Mouse (Mus musculus) gastrocnemius, postnatal 25 days (tissue): ENCODE data around the gene Aes. TPM values are rescaled to one million over a fixed set of nuclear protein-coding genes. Genes with fewer than 3 reads are reported as not detected.

Experiments used
- DNase-seq: peaks from one replicate; pipeline ENCODE4 v3.0.0; 2022
- total RNA-seq, 2 experiments: library from RNA; stranded (reverse); gene quantifications; 1 replicate in 1 of 2; 2 replicates in 1 of 2; pipeline ENCODE4 v1.2.3; 2021

Aes gene
- total RNA-seq, 2 experiments from 2014 or later: 845 to 891 TPM

DNA sequence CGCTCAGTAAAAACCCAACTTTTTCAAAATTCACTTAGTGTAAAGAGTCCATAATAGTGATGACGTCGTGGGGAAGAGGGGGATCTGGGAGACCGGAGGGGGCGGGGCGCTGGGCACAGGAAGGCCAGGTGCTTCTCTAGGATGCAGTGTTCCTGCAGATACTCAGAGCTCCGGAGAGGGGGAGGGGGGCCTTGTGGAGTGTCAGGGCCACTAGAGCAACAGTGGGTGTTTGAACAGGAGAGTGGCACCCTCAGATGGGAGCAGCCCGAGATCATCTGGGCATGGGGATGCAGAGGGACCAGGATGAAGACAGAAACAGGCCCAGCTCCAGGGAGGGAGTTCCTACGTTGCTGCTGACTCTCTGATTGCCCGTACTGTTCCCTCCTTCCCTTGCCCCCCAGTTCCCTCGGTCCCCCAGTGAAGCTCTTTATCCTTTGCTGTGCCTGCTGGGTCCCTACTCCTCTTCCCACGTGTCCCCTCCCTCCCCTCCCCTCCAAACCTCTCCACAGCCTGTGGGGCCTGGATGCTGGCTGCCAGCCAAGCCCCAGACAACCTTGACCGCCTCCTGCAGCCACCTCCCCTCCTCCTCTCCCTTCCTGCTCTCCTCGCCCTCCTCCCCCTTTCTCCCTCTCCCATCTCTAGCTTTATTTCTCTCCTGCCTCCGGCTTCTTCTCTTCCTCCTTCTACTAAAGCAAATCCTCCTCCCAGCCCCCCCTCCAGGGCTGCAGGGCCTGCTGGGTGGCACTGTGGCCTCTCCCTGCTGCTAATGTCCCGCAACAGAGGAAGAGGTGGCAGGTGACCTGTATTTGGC, 9.3 kb downstream of the Aes start:
- DNase-seq: no peak

DNA sequence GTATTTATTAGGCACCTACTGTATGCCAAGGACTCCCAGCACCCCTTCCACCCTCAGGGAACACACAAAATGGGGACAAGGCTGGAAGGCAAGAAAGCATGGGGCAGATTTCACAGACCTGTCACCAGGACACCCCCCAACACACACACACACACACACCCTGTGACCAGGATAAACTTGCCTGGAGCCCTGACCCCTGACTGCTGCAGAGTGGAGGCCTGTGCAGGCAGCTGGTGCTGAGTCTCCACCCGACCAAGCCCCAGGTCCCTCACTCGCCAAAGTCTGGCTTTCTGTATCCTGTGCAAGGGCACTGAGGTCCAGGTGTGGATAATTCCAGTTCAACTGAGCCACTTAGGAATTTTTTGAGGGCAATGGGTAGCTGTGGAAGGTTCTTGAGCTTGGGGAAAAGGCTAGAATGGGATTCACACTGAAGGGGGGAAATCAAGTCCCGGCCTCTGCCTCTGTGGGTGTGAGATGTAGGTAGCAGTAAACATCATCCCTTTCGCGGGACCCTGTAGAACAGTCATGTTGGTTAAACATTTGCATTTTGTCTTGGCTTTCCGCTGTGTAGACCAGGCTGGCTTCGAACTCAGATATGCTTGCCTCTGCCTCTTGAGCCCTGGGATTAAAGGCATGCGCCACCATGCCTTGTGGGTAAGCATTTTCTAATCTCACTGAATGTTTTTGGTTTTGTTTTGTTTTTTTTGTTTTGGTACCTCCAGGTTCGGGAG, 10.4 kb downstream of the Aes start:
- no peak for DNase-seq

DNA sequence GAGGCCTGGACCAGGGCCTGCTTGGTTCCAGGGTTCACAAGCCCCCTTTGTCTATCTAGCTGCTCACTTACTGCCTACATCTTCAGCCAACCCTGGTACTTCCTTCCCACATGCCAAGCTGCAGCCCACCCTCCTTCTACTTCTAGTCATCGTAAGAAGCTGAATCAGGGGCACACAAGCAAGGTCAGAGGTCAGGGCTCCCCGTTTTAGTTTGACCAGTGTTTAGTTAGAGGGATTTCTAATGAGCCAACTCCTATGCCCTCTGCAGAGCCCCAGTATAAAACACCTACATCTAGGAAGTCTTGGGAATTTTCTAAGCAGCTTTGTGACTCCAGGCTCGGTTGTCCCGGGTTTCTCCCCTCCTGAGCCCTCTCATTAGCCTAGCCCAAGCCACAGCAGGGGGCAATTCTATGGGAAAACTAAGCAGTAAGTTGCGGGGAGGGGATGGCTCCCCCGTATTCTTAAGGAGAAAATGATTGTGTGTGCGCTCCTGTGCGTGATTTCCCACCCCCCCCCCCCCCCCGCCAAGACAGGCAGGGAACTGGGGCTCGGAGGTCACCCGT, 11.0 kb downstream of the Aes start:
- DNase-seq: no peak

DNA sequence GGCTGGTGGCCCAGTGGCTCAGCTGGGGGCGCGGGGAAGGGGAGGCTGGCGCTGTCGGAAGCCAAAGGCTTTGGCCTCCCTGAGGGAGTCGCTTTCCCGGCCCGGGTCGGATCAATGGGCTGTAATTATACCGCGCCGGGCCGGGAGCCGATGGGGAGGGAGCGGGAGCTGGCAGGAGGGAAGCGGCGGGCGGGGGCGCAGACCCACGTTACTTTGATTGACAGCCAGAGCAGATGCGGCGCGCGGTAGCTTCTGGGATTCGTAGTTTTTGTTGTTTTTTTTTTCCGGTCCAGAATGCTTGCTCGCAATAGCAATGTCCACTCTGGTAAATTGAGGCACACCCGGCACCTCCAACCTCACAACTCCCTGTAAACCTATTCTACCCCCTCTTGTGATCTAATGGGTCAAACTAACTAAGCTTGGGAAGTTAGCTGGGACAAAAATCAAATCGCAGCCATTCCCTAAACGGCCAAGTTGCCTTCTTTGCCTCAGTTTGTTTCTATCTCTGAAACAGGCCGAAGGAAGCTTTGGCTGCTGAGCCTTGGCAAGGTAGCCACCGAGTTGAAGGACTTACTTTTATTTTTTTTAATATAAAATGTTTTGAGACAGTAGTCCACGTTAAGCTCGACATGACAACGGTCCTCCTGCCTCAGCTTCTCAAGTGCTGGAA, 11.7 kb downstream of the Aes start:
- peak; percentile 94 for DNase-seq

DNA sequence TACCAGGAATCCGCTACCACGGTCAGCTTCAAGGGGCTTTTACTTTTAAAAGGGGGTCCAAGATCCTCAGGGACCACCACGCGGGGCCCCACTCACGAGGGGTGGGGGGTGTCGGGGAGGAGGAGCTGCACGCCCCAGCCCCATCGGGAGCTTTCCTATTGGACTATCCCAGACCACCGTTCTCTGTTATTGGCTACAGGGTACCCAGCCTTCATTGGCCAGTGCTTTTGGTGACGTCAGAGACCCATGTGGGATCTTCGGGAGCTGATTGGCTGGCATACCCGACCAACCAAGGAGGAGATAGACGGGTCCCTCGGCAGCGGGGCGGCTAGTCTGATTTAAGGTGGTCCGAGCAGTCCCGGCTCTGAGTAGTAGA, 12.2 kb downstream of the Aes start:
- DNase-seq: peak; percentile 99

DNA sequence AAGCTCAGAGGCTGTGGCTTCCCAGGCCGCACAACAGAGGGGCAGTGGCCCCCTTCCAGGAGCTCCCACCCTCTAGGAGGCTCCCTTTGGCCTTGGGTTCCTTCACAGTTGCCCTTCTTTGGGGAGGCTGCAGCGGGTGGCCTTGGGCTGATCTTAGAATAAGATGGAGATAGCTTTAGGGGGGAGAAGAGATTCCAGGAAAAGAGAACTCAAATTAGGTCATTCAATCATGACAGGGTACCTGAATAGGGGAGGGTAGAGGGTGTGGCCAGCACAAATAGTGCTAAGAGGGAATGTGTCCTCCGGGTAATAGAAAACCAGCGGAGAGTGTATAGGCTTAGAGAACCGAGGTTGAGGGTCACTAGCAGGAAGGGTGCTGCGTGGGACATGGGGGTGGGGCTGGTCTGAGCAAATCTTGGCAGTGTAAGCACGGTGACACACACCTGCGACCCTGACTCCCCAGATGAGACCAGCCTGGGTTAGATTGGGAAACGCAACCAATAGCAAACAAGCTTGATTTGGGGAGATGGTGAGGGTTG, 12.9 kb downstream of the Aes start:
- DNase-seq: no peak

DNA sequence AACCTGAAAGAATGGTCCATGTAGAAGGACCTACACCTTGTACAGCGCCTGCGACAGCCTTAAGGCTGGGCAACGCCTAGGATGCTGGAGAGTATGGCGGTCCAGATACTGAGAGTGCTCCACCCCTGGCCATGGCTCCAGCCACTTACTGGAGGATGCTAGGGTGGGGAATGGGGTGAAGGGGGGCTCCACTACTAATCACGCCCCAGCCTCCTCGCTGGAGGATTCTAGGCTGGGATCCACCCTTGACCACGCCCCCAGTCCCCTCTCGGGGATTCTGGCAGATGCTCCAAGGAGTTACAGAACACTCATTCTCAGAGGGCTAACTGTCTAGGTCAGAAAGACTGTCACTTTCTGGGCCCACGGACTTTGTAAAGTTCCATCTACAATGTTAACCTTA, 13.7 kb downstream of the Aes start:
- DNase-seq: peak; percentile 73

DNA sequence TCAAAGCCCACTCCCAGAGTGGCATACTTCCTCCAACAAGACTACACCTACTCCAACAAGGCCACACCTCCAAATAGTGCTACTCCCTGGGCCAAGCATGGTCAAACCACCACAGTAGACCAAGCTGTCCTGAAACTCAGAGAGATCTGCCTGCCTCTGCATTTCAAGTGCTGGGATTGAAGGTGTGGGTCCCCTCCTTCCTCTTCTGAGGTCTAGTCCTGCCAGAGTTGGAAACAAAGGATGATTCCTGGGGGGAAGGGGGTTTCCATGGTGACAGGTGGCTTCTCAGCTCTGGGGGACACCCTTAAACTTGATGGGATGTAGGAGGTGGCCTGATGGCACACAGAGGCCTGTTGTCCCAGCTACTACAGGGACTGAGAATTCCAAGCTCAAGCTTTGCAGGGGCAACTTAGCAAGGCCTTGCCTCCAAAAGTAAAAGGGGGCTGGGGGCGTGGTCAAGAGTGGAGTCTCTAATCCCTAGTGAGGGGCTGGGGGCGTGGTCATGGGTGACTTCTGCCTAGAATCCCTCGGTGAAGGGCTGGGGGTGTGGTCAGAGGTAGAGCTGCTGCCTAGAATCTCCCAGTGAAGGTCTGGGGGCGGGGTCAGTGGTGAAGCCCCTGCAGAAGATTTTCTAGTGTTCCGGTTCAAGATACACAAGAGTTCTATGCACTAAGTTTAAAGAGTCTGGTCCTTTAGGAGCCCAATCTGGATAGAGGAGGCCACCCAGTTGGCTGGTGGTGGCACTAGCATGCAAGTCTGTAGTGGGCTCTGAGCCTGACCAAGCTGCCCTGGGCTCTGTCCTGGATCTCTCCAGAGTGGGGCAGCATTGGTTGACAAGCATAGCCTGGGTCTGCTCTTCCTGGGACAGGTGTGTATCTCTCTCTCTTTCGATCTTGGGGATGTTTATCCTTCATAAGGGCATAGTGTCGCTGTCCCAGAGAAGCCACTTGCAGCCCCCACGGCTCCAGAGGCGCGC, 15.1 kb downstream of the Aes start, which contains the start of gene Tle2:
Gene Tle2 (plus strand): TSS at position 481 of the 976 bp plus-strand sequence.
- DNase-seq: no peak

DNA sequence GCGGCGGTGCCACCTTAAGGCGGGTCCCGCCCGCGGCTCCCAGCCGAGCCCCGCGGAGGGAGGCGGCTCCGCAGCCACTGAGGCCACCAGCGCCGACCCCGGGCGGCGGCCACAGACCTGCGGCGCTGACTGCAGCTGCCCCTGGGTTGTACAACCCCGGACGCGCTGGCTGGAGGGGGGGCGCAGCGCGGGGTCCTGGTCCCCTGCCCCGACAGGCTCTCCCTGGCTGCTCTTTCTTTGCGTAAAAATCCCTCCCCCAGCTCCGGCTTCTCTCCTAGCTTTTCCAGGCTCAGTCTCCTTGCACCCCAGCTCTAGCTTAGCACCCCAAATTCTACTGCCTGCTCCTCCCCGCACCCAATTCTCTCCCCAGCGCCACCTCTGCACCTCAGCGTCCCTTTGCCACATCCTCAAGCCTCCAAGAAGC, 15.9 kb downstream of the Aes start:
- DNase-seq: peak; percentile 61

DNA sequence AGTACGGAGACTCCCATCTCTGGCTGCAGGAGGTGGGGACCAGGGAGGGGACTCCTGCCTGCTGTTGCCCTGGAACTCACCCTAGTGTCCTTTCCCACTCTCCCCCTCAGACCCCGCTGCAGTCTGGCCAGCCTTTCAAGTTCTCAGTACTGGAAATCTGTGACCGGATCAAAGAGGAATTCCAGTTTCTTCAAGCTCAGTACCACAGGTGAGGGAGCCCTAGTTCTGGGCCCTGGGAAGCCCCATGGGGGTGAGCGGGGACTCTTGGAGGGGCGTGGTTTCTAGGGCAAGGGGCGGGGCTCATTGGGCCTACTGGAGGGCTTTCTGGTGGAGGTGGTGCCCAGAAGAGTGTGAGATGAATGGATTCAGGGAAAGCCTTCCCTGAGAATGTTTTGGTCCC, 16.4 kb downstream of the Aes start:
- DNase-seq: no peak

DNA sequence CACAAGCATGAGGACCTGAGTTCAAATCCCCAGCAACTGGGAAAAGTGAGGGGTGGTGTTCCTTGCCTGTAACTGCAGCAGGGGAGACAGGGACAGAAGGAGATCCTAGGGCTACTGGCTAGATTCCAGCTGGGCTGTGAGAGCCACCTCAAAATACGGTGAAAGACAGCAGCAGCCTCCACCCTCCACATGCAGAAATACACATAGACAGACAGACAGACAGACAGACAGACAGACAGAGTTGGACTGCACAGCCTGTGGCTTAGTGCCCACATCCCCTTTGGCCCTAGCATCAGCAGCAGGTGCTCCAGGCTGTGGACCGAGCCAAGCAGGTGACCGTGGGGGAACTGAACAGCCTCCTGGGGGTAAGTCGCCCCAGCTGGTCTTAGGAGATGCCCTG, 20.7 kb downstream of the Aes start:
- no peak for DNase-seq

DNA sequence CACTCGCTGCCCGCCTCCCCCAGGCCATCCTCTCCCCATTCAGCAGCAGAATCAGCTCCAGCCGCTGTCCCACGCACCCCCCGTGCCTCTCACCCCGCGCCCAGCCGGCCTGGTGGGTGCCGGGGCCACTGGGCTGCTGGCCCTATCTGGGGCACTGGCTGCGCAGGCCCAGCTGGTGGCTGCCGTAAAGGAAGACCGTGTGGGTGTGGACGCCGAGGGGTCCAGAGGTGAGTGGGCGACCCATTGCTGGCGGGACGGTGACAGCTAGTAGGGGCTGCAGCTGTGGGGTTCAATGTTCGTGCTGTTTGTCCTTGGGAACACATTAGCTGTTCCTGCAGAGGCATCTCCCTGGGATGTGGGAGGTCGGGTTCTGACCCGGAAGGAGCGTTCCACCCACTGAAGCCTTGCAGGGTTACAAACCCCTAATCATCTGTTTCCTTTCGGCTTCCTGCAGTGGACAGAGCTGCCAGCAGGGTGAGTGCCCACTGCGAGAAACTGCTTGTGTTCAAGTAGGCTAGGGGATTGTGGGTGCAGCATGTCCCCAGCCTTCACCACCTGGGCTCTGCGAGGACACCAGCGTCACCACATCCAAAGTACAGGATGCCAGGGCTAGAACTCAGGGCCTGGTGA, 21.3 kb downstream of the Aes start:
- no peak for DNase-seq

DNA sequence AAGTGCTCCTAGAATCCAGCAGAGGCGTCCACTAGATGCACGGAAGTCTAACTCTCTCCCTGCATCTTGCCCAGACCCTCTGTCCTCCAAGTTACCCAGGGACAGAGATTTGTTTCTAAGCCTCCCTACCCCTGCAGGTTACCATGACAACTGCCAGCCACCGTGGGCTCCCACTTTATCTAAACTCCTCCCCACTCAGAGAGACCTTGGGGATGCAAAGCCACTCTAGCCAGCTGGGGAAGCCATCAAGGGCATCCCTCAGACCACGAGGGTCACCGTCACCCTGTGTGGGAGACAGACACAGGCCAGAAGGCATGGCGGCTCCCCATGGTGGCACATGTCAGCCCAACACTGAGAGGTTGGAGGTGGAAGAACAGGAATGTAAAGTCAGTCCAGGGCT, 24.1 kb downstream of the Aes start:
- DNase-seq: no peak

DNA sequence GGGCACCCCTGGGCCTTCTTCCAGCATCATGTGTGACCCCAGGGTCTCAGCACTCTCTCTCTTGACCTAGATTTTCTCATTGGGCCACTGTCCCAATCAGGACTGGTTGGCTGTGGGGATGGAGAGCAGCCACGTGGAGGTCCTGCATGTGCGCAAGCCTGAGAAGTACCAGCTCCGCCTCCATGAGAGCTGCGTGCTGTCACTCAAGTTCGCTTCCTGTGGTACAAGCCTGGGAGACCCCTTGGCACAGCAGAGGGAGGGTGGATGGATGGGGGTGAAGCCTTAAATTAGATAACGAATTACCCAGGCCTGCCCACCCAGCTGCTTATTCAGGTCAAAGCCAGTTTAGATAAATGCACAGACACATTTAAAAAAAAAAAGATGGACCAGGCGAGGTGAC, 29.5 kb downstream of the Aes start:
- DNase-seq: no peak

DNA sequence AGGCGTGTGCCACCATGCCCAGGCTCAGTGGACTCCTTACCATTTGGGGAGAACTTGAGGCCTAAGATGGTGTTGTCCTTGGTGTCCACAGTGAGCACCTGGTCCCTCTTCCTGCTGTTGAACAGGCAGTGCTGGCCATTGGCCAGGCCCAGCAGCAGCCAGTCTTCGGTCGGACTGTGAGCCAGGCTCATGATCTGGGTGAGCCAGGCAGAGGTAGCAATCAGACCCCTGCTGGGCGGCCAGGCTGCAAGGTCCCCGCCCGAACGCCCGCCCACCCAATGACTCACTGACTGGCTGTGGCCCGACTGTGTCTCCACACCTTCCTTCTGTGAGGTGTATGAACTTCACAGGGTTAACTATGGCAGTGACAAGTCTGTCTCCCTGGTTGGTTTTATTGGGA, 32.6 kb downstream of the Aes start:
- no peak for DNase-seq

DNA sequence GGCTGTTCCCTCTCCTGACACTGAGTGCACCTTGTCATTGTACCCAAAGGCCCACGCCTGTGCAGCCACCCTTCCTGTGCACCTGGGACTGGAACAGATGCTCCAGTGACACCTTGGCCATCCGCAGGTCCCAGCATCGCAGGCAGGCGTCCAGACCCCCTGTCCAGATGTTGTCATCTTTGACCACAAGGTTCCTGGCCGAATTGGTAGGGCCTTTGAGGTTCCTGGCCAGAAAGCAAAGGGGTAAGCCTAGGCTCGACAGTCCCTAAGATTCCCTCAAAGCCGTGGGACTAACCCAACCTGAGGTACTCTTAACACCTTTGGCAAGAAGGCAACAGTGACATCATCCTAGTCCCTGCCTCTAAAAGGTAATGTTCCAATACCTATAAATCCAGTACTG, 33.3 kb downstream of the Aes start:
- DNase-seq: no peak

DNA sequence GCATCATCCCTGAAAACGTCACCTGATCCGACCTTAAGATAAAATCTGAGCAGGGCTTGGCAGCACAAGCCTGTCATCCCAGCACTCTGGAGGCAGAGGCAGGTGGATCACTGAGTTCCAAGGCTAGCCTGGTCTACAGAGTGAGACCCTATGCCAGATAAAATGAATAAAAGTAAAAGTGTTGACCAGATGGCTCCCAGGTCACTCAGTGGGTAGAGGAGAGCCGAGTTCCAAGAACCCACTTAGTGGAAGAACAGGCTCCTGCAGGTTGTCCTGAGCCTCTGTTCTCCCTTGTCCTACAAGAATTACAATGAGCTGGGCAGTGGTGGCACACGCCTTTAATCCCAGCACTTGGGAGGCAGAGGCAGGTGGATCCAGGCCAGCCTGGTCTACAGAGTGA, 33.9 kb downstream of the Aes start:
- no peak for DNase-seq

DNA sequence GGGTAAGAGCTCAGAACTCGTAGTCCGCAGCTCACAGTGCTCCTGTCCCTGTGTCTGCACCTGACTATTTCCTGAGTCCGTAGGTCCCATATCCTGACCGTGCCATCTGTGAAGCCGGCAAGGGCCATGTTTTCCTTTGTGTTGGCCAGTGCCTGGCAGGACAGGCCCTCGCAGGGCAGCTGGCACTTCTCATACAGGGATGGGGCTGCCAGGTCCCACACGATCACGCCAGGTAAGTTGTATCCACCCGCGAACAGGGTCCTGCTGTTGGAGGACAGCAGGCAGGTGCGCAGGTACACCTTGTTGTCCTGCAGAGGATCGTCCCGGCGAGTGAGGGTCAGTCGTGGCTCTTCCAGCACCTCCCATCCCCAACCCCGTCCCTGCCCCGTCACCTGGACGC, 34.6 kb downstream of the Aes start:
- no peak for DNase-seq

DNA sequence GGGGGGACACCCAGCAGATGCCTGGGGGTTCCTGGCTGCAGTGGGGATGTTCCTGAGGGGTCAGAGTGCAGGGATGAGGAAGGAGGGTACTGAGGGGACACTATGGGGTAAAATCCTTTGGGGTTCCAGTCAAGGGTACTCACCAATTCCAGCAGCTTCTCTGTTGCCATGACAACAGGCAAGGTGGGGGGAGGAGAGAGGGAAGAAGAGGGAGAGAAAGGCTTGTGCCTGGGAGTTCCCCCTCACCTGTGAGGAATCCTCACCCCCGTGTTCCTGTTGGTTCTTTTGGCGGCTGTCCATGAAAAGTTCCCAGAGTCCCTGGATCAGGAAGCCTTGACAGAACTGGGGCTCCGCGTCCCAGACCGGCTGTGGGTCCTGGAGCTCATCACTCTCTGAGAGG, 36.3 kb downstream of the Aes start:
- no peak for DNase-seq

DNA sequence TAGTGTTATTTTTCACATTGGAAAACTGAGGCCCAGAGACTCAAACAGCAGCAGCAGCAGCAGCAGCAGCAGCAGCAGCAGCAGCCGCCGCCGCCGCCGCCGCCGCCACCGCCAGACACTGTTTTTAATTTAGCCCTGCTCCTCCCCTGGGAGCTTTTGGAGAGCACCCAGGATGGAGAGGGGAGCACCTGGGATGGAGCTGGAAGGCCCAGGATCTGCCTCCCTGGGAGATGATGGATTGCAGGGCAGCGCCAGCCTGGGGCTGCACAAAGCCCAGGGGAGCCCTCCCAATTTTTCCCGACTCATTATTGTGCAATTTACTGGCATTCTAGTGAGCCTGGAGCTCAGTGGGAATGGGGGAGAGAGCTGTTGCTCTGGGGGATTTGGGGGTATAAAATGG, 37.3 kb downstream of the Aes start:
- peak; percentile 56 for DNase-seq
